Mouse (Mus musculus) lung, adult 2 months (tissue): ENCODE data around the gene Gna14. TPM values are rescaled to one million over a fixed set of nuclear protein-coding genes. Genes with fewer than 3 reads are reported as not detected.
A peak's percentile ranks its signal among the peaks of the same experiment; 100 is the strongest.

Experiments used
- DNase-seq: peaks from one replicate; pipeline ENCODE4 v3.0.0; 2022
- H3K4me1 ChIP-seq: fragments of 200-500 bp; 2 replicates; pipeline ENCODE4 v1.6.1; 2011; ENCODE audit warnings: low read length; ENCODE audit not compliant: control insufficient read depth, insufficient read depth
- H3K4me3 ChIP-seq: fragments of 200-500 bp; replicated peaks from 2 replicates; pipeline ENCODE3; 2011; ENCODE audit warnings: low read depth, mild to moderate bottlenecking, control low read depth, low read length; ENCODE audit errors: extremely low read depth
- CTCF ChIP-seq: fragments of 200-500 bp; IDR thresholded peaks from 2 replicates; pipeline ENCODE4 v1.5.1; 2011; ENCODE audit warnings: mild to moderate bottlenecking, low read length, control low read depth; ENCODE audit not compliant: insufficient read depth
- POLR2A ChIP-seq: fragments of 200-500 bp; IDR thresholded peaks from 2 replicates; pipeline ENCODE4 v1.6.1; 2011; ENCODE audit warnings: low read depth, mild to moderate bottlenecking, control low read depth, low read length, borderline replicate concordance; ENCODE audit errors: extremely low read depth
- WGBS: fragments of 180-500 bp; shearing (Covaris S2); methylation state at CpG from one replicate; pipeline ENCODE4 v1.1.7; 2018; 5-methylcytosine and 5-hydroxymethylcytosine counted together
- polyA plus RNA-seq: library from polyadenylated mRNA; depleted of rRNA; stranded (reverse); fragments of >200 nt; gene quantifications from 2 replicates; pipeline ENCODE4 v1.2.3, GENCODE M21; 2012

Gene Gna14
- polyA plus RNA-seq, 1 experiment = 16.5 TPM

DNA sequence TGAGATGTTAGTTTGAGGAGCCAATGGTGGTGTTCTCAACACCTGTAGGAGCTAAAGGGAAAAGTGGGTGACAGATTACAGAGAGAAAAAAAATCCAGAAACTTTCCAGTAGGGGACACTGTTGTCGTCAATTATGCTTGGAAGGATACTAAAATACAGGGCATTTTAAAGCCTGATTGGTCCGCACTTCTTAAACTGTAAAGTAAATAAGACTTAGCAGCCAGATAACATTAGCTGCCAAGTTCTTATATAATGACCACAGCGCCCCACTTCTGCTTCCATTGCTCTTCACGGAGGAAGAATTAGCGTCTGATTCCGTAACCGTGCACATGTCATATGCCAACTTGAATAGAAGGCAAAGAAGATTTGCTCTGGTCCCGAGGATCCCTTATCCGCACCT, 683 bp upstream of the Gna14 start:
- peak overlapping the region; percentile 76 for H3K4me3 ChIP-seq
- no peak for DNase-seq
- 1% methylated on average over 9 of the region's 9 CpGs for WGBS

DNA sequence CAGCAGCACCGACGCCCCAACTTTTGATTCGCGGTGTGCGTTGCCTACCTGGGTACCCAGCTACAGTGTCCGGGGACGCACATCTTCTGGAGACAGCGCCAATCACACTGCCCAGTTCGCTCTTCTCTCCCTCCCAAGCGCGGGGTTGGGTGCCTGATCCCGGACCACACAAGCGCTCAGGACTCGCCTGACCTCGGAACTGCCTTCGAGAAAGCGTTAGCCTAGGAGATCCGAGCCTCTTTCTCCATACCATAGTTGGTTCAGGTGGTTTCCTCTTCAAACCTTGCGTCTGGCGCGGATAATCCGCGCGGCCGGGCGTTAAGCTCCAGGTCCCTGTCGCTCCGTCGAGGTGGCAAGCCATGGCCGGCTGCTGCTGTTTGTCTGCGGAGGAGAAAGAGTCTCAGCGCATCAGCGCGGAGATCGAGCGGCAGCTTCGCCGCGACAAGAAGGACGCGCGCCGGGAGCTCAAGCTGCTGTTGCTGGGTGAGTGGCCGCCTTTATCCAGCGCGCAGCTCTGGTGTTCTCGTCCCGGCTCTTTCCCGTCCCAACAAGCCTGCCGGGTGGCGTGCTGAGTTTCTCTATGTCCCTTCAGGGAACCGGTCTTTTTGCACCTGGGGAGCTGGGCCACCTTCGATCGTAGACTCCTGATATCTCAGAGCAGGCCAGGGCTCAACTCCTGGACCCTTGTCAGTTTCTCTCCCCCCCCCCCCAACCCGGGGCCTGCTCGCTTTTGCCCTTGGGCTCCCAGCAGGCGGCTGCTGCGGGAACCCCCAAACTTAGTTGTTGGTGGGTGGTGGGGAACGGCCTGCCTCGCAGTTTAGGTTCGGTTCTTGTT, 990 bp downstream of the Gna14 start:
- WGBS = 11% methylated on average over 61 of the region's 61 CpGs
- Histone ChIP-seq H3K4me3 (peak overlapping the region; percentile 76), H3K4me1 (peaks cover 15% of the 10 kb centered on the region)
- TF ChIP-seq POLR2A = no peak
- peak; percentile 43 for DNase-seq

More for the DNA sequence above, 683 bp upstream of the Gna14 start:
- peaks cover 15% of the 10 kb centered on the region for H3K4me1 ChIP-seq
- TF ChIP-seq POLR2A (no peak), CTCF (no peak)

DNA sequence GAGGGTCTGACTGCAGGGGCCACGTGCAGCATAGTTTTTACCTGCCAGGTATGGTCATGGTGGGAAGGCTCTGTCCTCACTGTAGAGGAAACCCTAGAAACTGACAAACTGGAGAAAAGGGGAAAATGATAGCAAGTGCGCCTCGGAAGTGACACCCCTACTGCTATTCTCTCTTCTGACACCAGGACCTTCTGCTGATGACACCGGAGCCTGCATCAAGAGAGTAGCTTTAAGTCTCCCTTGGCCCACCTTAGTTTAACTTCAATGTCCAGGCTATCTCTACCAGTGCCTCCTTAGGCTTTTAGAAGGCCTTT, 1.6 kb downstream of the Gna14 start:
- H3K4me3 ChIP-seq = peak overlapping the region; percentile 76
- H3K4me1 ChIP-seq = peaks cover 15% of the 10 kb centered on the region
- TF ChIP-seq POLR2A = no peak
- no peak for TF ChIP-seq CTCF
- DNase-seq = no peak
- WGBS = 62% methylated on average over 4 of the region's 4 CpGs

DNA sequence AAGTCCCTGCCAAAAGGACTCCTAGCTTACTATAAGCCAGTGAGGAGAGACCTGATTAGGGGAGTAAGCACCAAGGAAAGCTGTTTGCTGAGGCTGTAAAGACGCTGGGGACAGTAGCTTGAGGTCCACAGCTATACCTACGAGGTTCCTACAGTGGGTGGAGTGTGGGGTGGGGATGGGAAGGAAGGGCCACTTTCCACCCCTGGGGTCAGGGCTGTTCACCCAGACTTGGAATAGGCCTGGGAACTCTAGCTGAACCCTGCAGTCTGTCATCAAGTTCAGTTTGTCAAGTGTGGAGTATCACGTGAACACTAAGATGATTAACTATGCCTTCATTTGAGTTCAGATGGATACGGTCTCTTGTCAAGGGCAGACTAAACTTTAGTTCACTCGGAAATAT, 2.3 kb downstream of the Gna14 start:
- peak; percentile 8 for DNase-seq
- TF ChIP-seq POLR2A (no peak), CTCF (no peak)
- 54% methylated on average over 5 of the region's 5 CpGs for WGBS
- Histone ChIP-seq H3K4me1 (peaks cover 16% of the 10 kb centered on the region), H3K4me3 (peak overlapping the region; percentile 42)

DNA sequence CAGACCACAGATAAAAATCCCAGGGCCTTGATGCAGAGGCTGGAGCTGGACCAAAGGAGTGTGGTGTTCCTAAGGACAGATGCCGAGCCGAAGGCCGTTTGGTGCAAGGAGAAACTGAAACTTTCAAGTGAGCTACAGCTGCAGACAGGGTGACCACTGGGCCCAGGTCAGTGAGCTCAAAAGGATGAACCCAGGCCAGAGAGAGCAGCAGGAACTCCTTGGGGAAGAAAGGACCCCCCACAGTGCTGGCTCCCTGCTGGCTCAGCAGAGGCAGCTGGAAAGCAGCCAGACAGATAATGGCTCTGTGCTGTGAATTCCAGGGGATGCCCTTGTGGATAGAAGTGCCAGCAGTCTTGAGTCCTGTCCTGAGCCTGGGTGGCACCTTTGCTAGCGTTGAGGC, 3.7 kb downstream of the Gna14 start:
- DNase-seq = no peak
- 47% methylated on average over 4 of the region's 4 CpGs for WGBS
- peaks cover 16% of the 10 kb centered on the region for H3K4me1 ChIP-seq

DNA sequence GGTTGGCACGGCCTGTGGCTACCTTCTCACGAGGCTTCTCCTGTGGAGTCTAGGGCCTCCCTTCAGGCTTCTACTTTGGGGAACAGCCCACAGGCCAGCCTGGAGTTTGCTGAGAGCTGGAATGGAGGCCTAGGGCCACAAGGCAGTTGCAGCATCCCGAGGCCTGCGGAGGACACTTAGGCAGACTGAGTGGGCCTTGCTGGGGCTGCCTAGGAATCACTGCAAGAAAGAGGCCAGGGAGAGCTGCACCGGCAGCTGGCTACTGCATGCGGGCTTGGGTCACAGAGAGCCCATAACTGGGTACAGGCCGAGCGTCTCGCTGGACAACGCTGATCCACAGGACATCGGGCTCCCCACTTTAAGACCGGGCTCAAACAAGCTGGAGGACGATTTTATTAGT, 4.3 kb downstream of the Gna14 start:
- no peak overlapping the region for H3K4me3 ChIP-seq
- 80% methylated on average over 13 of the region's 13 CpGs for WGBS

More for the DNA sequence above, 3.7 kb downstream of the Gna14 start:
- TF ChIP-seq CTCF (no peak), POLR2A (no peak)
- H3K4me3 ChIP-seq = no peak overlapping the region

DNA sequence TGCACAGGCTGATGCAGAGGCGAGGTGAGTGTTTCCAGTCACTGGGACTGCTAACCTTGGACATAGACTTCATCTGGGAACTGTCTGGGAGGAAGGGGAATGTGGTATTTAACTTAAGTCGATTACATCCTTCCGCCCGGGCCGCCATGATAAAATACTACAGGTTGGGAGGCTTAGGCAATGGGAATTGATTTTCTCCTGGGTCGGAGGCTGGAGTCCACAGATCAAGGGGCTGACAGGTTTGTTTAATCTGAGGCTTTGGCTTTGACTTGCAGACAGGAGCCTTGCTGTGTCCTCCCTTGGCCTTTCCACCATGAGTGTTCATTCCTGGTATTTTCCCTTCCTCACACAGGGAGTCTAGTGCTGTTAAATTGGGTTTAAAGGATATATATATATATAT, 5.8 kb downstream of the Gna14 start:
- no peak for TF ChIP-seq CTCF
- no peak for TF ChIP-seq POLR2A
- no peak for DNase-seq
- H3K4me3 ChIP-seq = no peak overlapping the region
- 95% methylated on average over 6 of the region's 6 CpGs for WGBS
- peaks cover 8% of the 10 kb centered on the region for H3K4me1 ChIP-seq

More for the DNA sequence above, 4.3 kb downstream of the Gna14 start:
- peaks cover 16% of the 10 kb centered on the region for H3K4me1 ChIP-seq
- DNase-seq = no peak
- TF ChIP-seq CTCF = no peak
- no peak for TF ChIP-seq POLR2A

DNA sequence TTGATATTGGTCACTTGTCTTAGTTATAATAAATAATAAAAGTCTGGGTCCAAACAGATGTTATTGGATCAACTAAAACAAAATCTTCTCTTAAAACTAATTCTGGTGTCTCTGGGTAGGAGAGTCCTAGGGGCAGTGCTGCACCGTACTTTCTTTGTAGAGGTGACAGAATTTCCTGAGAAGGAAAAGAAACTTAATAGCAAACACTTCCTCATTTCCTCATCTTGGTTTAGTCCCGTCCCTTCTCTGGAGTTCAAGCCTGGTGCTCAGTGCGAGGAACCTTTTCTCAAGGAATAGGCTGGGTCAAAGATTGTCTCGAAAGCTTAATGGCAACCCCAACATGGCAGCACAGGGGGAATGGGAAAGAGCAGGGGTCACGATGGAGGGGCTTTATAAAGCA, 7.8 kb downstream of the Gna14 start:
- 58% methylated on average over 5 of the region's 5 CpGs for WGBS
- TF ChIP-seq POLR2A = no peak
- TF ChIP-seq CTCF = no peak
- H3K4me3 ChIP-seq = no peak overlapping the region

DNA sequence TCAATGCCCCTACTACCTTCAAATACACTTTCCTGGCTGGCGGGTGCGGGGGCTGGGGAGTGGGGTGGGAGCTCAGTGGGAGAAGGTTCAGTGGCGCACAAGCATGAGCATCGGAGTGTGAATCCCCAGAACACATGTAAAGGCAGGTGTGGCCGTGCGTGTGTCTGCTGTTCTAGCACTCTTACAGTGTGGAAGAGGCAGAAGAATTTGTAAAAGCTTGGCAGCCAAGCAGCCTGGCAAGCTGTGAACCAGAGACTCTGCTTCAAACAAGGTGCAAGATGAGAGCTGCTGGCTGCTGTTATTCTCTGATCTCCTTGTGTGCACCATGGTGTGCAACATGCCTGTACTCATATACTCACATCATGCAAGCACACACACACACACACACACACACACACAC, 11.1 kb downstream of the Gna14 start:
- no peak overlapping the region for H3K4me3 ChIP-seq
- H3K4me1 ChIP-seq = peaks cover 13% of the 10 kb centered on the region
- 80% methylated on average over 6 of the region's 6 CpGs for WGBS
- no peak for DNase-seq
- TF ChIP-seq POLR2A = no peak
- no peak for TF ChIP-seq CTCF

More for the DNA sequence above, 7.8 kb downstream of the Gna14 start:
- H3K4me1 ChIP-seq = peaks cover 15% of the 10 kb centered on the region
- no peak for DNase-seq
